Mouse (Mus musculus) adipocyte (in vitro differentiated cells): ENCODE results near the gene Dchs1.
"Not testable (repeated sequence)": the region's sequence is repeated elsewhere in the genome, so short reads cannot be mapped to it uniquely, and the experiment has no call there.

ENCODE experiments used
- DNase-seq: peaks from one replicate; pipeline ENCODE4 v3.0.0-alpha.2; 2016; ENCODE audit warnings: low spot score

The Dchs1 gene

DNA sequence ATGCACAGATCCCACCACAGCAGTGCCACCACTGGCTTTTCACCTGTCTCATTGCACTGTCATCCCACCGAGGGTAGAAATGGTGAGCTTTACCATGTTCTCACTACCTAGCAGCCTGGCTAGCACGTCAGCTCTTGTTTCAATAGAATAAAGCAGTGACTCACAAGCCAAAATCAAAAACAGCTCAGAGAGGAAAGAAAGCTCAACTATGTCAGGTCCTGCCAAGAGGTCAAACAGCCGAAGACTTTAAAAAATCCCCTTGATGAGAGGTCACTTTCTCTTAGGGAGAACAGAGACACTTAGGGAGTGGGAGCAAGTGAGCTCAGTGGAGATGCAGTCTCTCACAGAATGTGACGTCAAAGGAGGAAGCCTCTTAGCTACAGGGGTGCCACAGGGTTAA, 3.6 kb downstream of the Dchs1 start:
- DNase-seq = no peak

DNA sequence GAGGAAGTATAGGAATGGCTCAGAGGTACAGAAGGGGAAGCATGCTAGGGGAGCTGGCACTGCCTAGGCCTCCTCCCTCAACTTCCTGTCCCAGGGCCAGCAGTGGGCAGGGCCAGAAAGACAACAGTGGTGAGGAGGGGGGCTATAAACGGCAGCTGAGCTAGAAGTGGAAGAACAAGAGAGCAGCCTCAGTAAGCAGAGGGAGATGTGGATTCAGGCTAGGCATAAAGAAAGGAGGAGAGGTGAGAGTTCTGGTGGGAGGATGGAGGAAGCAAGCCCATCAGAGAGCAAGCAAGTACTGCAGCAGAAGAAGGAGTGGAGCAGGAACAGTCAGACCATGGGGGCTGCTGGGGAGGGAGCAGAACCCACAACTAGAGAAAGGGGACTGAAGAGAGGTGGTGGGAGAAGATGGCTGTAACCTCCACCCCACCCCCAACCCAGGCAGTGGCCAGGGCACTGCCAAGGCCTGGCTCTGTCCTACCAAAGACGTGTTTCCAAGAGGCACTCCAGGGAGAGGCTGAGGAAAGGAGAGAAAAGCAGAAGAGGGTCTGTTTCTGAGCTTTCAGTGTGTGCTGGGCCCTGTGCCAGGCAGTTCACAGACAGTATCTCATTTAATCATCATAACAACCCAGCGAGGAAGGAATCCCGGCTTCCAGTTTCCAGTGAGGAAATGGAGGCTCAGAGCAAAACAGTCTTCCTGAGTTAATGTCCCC, 8.7 kb downstream of the Dchs1 start:
- DNase-seq = peak; percentile 11

DNA sequence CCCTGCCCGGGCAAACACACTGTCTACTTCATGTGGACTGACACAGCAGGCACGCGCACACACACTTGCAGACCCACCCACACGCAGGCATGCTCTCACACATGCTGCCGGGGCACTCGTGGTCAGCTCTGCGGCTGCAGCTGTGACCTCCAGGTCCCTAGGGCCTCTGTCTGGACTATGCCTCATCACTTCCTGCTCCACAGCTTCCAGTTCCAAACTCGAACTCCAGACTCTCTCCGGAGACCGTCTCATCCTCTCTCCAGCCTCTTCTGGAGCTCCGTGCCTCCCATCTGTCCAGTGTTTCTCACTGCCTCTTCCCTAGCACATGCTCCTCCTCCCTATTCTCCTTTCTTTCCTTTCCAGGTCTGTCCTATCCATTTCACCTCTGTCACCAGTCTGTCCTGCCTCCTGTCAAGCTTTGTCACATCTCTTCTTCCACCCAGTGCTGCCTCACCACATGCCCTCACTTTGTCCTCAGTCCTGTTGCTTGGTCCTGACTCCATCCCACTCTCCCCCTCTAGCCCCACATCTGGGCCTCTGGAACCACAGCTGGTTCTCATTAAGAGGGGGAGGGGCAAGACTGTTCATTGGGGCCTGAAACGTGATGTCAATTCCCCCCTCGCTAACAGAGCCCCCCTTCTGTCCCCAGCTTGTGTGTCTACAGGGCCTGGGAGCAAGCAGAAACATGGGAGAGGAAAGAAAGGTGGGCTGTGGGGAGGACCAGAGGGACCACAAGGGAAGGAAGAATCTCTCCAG, 9.5 kb downstream of the Dchs1 start:
- DNase-seq = peak; percentile 38

DNA sequence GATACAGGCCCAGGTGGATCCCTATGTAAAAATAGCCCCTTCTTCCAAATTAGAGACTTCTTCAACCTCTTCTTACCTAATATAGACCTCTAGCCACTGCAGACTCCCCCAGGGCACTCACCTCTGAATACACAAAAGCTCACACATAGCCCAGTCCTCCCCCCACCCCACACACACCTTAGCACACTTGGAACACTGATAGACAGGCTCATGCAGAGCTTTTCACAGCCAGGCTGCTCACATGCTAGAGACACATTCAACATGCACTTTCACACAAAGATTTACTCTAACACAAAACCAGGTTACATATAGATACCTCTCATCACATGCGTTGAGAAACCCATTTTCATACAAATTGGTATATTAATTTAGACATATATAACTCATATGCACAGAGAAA, 10.1 kb downstream of the Dchs1 start:
- DNase-seq = no peak

DNA sequence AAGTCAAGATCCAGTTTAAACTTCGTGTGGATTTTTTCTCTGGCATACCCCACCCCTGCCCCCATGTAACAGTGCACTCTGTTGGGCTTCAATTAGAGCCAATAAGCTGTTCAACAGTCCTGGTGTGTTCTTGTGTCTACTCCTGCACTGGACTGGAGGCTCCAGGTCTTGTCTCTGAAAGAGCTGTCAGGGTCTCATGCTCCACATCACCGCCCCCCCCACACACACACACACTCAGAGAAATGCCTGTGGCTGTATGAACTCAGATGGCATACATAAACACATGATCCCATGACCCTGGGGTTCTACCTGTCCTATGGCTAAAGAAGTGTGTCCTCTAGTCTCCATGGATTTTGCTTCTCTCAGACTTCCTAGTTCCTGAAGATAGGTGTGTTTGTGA, 11.4 kb downstream of the Dchs1 start:
- no peak for DNase-seq

GRCm38 (mm10) chr7:105774661-105775060, 12.8 kb downstream of the Dchs1 start:
- DNase-seq = no peak

DNA sequence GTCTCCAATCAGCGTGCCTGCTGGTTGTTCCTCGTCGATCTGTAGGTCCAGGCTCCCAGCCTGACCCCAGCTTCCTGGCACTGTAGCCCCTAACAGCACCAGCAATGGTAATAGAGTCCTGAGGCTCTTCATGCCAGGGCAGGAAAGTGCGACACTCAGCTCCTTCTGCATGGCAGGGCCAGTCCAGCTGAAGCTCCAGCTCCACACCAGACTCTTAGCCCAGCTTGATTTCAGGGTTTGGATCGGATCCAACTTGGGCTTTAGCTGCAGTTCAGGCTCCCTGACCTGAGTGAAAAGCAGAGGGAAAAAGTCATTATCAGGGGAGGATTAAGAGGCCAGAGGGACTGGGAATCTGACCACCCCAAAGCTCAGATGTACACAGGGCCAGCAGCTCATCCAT, 14.4 kb downstream of the Dchs1 start:
- peak; percentile 71 for DNase-seq

DNA sequence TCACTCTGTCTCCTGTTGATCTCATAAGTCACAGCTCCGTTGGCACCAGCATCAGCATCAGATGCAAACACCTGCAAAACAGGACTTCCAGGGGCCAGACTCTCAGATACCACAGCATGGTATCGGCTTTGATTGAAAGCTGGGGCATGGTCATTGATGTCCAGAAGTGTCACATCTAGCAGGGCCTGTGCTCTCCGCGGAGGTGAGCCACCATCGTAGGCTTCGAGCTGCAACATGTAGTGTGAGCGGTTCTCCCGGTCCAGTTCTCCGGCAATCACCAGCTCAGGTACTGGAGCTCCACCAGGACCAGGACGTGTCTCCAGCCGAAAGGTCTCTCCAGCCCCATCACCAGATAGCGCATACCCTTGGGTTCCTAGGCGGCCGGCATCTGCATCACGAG, 15.1 kb downstream of the Dchs1 start:
- DNase-seq = no peak

- DNase-seq = peak; percentile 75
Observed at GRCm38 (mm10) chr7:105769959-105770358, 17.5 kb downstream of the Dchs1 start.

GRCm38 (mm10) chr7:105767729-105768165, 19.7 kb downstream of the Dchs1 start:
- peak; percentile 47 for DNase-seq

DNA sequence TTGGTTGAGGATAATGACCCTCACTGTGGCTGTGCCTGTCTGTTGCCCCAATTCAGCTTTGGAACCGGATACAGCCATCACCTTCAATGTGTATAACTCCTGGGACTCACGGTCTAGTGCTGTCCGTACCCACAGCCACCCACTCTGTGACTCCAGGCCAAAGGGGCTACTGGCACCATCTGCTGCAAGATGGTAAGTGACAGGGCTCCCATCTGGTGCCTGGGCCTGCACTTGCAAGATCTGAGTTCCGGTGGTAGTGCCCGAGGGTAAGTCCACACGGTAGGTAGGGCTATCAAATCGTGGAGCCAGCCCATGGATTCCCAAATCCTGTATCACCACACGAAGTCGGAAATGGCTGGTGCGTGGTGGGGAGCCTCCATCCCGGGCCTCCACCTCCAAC, 23.1 kb downstream of the Dchs1 start:
- DNase-seq = no peak

DNA sequence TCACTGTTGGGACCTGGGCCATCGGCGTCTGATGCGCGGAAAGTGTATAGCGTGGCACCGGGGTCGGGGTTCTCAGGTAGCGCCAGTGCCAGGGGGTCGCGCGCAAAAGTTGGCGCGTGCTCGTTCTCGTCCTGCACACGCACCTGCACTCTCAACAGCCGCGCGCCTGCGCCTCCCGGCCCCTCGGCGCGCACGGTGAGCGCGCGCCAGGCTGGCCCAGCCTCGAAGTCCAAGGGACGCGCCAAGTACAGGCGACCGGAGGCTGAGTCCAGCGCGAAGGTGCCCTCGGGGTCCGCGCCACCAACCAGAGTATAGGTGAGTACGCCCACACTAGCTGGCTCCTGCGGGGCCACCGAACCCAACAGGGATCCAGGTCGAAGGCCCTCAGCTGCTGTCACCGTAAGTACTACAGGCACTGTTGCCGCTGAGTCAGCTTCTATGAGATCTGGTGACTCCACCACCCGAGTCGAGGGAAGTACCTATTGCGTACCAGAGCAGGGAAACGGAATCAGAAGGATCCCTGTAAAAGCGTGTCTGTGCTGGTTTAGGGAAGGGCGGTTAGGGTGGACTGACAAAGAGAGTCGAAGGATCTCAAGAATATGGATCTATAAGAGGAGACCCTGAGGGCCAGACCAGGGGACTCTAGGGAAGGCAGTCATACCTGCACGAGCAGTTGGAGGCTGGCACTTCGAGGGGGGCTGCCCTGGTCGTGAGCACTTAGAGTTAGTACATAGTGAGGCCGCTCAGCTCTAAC, 24.8 kb downstream of the Dchs1 start:
- DNase-seq = no peak

DNA sequence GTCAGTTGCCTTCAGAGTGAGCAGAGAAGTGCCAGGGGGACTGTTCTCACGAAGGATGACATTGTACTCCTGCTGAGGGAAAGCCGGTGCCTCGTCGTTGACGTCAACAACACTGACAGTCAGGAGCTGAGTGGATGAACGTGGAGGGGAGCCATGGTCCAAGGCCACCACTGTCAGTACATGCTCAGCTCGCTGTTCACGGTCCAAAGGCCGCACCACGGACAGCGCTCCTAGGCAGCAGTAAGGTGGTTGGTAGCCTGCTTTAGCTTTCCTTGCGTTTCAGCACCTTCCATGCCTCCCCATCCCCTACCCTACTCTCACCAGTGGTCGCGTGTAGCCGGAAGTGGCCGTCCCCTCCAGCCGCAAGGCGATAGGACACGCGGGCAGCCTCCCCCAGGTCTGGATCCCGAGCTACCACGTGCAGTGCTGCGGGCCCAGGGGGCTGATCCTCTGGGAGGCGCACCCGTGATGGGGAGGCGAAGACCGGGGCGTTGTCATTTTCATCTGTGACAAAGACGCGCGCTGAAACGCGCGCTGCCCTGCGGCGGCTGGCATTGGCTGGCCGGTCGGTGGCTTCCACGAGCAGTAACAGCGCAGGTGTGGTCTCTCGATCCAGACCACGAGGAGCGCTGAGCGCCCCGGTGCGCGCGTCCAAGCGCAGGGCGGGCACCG, 25.5 kb downstream of the Dchs1 start:
- no peak for DNase-seq

DNA sequence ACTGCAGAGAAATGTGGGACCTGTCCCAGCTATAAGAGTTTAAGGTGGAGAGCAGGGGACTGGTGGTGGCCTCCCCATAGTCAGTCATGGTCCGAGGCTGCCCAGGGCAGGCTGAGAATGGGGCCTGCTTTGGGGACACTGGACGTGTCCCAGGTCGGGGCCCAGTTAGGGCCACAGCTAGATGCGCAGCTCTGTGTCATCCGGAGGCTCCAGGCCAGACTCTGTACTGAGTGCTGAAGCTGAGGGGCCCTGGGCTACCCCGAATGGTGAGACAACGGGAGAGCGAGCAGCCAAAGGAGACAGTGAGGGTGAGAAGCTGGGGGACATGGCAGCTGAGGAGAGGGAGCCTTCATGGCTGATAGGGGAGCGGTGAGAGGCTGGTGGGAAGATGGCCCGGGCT, 34.2 kb downstream of the Dchs1 start:
- no peak for DNase-seq

DNA sequence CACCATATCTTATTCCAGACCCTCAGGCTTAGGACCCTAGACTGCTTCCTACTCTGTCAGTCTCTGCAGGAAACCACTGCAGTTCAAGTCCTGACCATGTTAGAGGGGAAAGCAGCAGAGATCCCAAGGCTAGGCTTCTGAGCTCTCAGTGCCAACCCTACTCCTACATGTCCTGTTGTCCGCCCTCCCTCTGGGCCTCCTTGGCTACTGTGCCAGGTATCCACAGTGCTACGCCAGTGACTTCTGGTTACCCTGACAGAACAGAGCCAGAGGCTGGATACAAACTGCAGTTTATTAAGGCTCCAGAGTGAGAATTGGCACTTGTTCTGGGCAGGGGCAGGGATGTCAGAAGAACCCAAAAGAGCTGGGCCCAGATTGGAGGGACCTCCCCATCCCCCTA, 34.7 kb downstream of the Dchs1 start:
- DNase-seq = peak; percentile 83

- peak; percentile 93 for DNase-seq
Observed at GRCm38 (mm10) chr7:105751491-105752433, 35.7 kb downstream of the Dchs1 start, which contains the start of gene Tpp1. Gene Tpp1 (minus strand): TSS chr7:105752235.

DNA sequence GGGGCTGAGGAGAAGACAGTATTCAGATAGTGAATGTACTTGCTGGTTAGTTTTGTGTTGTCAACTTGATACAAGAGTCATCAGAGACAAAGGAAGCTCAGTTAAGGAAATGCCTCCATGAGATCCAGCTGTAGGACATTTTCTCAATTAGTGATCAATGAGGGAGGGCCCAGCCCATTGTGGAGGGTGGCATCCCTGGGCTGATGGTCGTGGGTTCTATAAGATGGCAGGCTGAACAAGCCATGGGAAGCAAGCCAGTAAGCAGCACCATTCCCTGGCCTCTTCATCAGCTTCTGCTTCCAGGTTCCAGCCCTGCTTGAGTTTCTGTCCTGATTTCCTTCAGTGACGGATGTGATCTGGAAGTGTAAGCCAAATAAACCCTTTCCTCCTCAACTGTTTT, 39.7 kb downstream of the Dchs1 start:
- DNase-seq = no peak

GRCm38 (mm10) chr7:105743926-105744590, 43.4 kb downstream of the Dchs1 start, which contains the start of gene Taf10:
Gene Taf10 (minus strand): TSS chr7:105744361.
- peak; percentile 70 for DNase-seq

DNA sequence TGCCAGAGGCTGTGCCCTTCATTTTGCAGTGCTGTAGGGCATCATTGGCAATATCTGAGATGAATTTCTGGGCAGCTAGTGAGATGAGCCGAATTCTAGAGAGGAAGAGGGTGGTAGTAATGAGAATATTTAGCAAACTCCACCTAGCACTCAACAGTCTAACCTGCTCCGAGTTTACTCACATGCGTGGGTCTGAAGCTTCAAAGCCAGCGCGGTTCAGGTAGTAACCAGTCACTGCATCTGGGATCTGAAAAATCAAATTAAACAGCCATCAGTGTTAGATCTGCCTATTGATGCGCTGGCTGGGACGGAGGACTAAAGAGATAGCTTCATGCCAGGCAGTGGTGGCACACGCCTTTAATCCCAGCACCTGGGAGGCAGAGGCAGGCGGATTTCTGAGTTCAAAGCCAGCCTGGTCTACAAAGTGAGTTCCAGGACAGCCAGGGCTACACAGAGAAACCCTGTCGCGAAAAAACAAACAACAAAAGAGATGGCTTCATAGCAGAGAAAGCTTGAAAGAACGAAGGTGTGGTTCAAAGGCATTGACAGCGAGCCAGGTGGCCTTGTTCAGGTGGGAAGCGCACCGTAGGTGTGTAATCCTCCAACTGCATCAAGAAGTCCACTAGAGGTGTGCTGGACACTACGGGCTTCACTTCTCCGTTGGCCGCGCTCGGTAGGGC, 44.1 kb downstream of the Dchs1 start:
- not testable (repeated sequence) for DNase-seq
